Comparison of ENCODE assay signal across 8 mouse cellular contexts in the genomic region with DNA sequence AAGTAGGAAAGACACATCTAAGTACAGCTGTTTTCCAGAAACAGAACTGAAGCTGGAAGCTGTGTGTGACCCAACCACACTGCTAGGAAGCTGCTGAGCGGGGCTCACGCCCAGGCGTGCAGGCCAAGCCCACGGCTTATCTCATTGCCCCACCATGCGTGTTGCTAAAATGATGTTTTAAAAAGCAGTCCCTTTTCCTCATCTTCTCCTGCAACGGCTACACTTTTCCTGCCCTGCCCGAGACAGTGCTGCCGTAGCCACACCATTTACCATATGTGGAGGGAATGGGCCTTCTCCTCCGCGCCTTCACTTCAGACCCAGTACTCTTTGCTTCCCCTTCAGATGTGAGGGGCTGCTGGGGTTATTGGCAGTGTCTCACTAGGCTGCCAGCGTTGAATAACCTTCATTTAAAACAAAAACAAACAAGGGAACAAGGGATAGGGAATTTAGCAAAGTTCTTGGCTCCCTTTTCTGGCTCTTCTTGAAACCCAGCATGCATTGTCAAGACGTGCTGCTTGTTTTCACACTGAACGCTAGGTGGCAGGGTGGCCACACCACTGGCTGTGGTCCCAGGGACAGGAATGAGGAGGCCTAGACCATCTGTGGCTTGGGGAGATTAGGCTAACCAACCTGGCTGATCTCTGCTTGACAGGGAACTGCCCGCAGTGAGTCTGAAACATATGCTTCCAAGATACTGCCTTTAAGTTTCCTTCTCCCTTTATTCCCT.
DNase-seq lines count a peak whose midpoint lies in the region; ATAC-seq and TF ChIP-seq lines count a peak whose summit lies in the region.

No protein-coding gene starts in this region.

- no peaks in the 10 kb centered on the region for H3K27me3 ChIP-seq in E14TG2a.4 (ENCODE audit: insufficient read depth, low read length)
- no peaks in the 10 kb centered on the region; the same call in 1 of the 2 replicates for H3K27me3 ChIP-seq in forebrain, embryonic 12.5 days
- no peaks in the 10 kb centered on the region for H3K27me3 ChIP-seq in liver, postnatal 0 days (ENCODE audit: insufficient read depth, low read length)
- H3K27me3 ChIP-seq in neural tube, embryonic 14.5 days (ENCODE audit: control insufficient read depth, insufficient read depth, low read length): no peaks in the 10 kb centered on the region

- no peaks in the 10 kb centered on the region for H3K9me3 ChIP-seq in E14TG2a.4 (ENCODE audit: low read length)
- H3K9me3 ChIP-seq in forebrain, embryonic 12.5 days: no peaks in the 10 kb centered on the region
- H3K9me3 ChIP-seq in liver, postnatal 0 days (ENCODE audit: low read length): no peaks in the 10 kb centered on the region
- no peaks in the 10 kb centered on the region for H3K9me3 ChIP-seq in neural tube, embryonic 14.5 days (ENCODE audit: control insufficient read depth, low read length)

- TF ChIP-seq CTCF in E14TG2a.4 (conservative IDR thresholded peaks at IDR 0.05; ENCODE audit: low read length): peak; percentile 59
- TF ChIP-seq CTCF in liver, postnatal 0 days (IDR thresholded peaks at IDR 0.05; ENCODE audit: low read depth): peak; percentile 100

- peak; percentile 92 for TF ChIP-seq EP300 in liver, postnatal 0 days (IDR thresholded peaks at IDR 0.05; ENCODE audit: low read depth)

- peaks cover 31% of the 10 kb centered on the region for H3K4me1 ChIP-seq in E14TG2a.4 (replicated peaks; ENCODE audit: low read depth, low read length)
- peaks cover 53% of the 10 kb centered on the region for H3K4me1 ChIP-seq in forebrain, embryonic 12.5 days
- peaks cover 35% of the 10 kb centered on the region for H3K4me1 ChIP-seq in liver, postnatal 0 days (ENCODE audit: insufficient read depth)
- H3K4me1 ChIP-seq in neural tube, embryonic 14.5 days (ENCODE audit: control insufficient read depth, insufficient read depth, low read length): no peaks in the 10 kb centered on the region; the same call in 1 of the 2 replicates

- peak overlapping the region; percentile 66 for H3K4me3 ChIP-seq in E14TG2a.4 (replicated peaks; ENCODE audit: low read length)
- no peak overlapping the region for H3K4me3 ChIP-seq in forebrain, embryonic 12.5 days (replicated peaks)
- H3K4me3 ChIP-seq in liver, postnatal 0 days (ENCODE audit: low read depth, low read length): peak overlapping the region; percentile 18; the same call in 1 of the 2 replicates
- H3K4me3 ChIP-seq in neural tube, embryonic 14.5 days (ENCODE audit: low read depth, low read length): no peak overlapping the region

- peak overlapping the region; percentile 71 for H3K27ac ChIP-seq in forebrain, embryonic 12.5 days
- H3K27ac ChIP-seq in liver, postnatal 0 days (ENCODE audit: low read depth): peak overlapping the region; percentile 92
- H3K27ac ChIP-seq in neural tube, embryonic 14.5 days (ENCODE audit: low read depth, low read length): peak overlapping the region; percentile 53

- H3K4me2 ChIP-seq in forebrain, embryonic 12.5 days: no peak overlapping the region
- peak overlapping the region; percentile 64 for H3K4me2 ChIP-seq in liver, postnatal 0 days (ENCODE audit: low read depth, low read length)
- H3K4me2 ChIP-seq in neural tube, embryonic 14.5 days (ENCODE audit: low read depth, low read length): no peak overlapping the region

- H3K36me3 ChIP-seq in E14TG2a.4 (ENCODE audit: insufficient read depth, low read length): no peaks in the 10 kb centered on the region
- no peaks in the 10 kb centered on the region for H3K36me3 ChIP-seq in forebrain, embryonic 12.5 days (replicated peaks)
- no peaks in the 10 kb centered on the region for H3K36me3 ChIP-seq in liver, postnatal 0 days (replicated peaks; ENCODE audit: insufficient read depth, low read length)
- no peaks in the 10 kb centered on the region for H3K36me3 ChIP-seq in neural tube, embryonic 14.5 days (ENCODE audit: control insufficient read depth, insufficient read depth, low read length)

- peak; percentile 94 for ATAC-seq in forebrain, embryonic 12.5 days (ENCODE audit: low FRiP score)
- peak; percentile 96 for ATAC-seq in liver, postnatal 0 days
- peak; percentile 95 for ATAC-seq in neural tube, embryonic 14.5 days (ENCODE audit: low read depth)

- WGBS in forebrain, embryonic 12.5 days: 52% methylated on average over 14 of the region's 14 CpGs
- 46% methylated on average over 14 of the region's 14 CpGs for WGBS in large intestine, adult 2 months
- 25% methylated on average over 14 of the region's 14 CpGs for WGBS in liver, postnatal 0 days (ENCODE audit: insufficient replicate concordance)
- 50% methylated on average over 14 of the region's 14 CpGs for WGBS in neural tube, embryonic 14.5 days

- intact Hi-C loops in heart, postnatal 10 days (cut with DNase I): loop anchor here (1.0 to 5.0 kb wide), 7 partner anchors 250 to 520 kb away; no protein-coding TSS in a partner anchor

- no peak overlapping the region for H3K9ac ChIP-seq in forebrain, embryonic 12.5 days
- peak overlapping the region; percentile 41 for H3K9ac ChIP-seq in liver, postnatal 0 days (replicated peaks)
- no peak overlapping the region for H3K9ac ChIP-seq in neural tube, embryonic 14.5 days (replicated peaks; ENCODE audit: low read depth, low read length)

- peak; percentile 93 for DNase-seq in c-Kit-positive CD71-positive TER-119-positive erythroid progenitor cells, embryonic 14.5 days (ENCODE audit: low spot score)
- peak; percentile 92 to 96 for DNase-seq in heart, postnatal 10 days
- peak; percentile 74 for DNase-seq in large intestine, adult 2 months (ENCODE audit: low read depth, low spot score)
- peak; percentile 90 for DNase-seq in liver, postnatal 0 days
- DNase-seq in testis, postnatal 10 days (ENCODE audit: low spot score): peak; percentile 89

Comparison
In these comparisons a context has a peak if more than half of its experiments do, and no peak if none do; other contexts are left out.
1. H3K4me3 ChIP-seq: peak in E14TG2a.4 (single experiment) and liver, postnatal 0 days (single experiment); none in forebrain, embryonic 12.5 days (single experiment) and neural tube, embryonic 14.5 days (single experiment).
2. Peak in every context shown above with its lines, with median percentiles within 50 percentile points of each other: DNase-seq, ATAC-seq and H3K27ac ChIP-seq.